Mouse (Mus musculus) right cerebral cortex, adult 2 months (tissue): ENCODE measurements around the gene Npc2.

Experiments used
- DNase-seq, 2 experiments: peaks; one replicate each; pipeline ENCODE4 v3.0.0; 2021 to 2022; ENCODE audit warnings: low spot score in 2 of 2

Npc2 gene

GRCm38 (mm10) chr12:84772726-84773441, at the start of gene Npc2, which contains the start of gene Isca2:
Npc2 (minus strand) TSS chr12:84773152.
Isca2 (plus strand) TSS chr12:84773251.
- DNase-seq = peak; percentile 94 to 96

GRCm38 (mm10) chr12:84819236-84820168, 46.5 kb upstream of the Npc2 start:
- DNase-seq = peak; percentile 6 to 23

- DNase-seq = no peak
Observed at GRCm38 (mm10) chr12:84818496-84818895, 45.5 kb upstream of the Npc2 start.

GRCm38 (mm10) chr12:84814663-84815325, 41.8 kb upstream of the Npc2 start:
- no peak for DNase-seq

GRCm38 (mm10) chr12:84813773-84814172, 40.8 kb upstream of the Npc2 start:
- DNase-seq = no peak

- no peak for DNase-seq
Observed at GRCm38 (mm10) chr12:84812004-84812403, 39.1 kb upstream of the Npc2 start.

- DNase-seq = no peak
Observed at GRCm38 (mm10) chr12:84811510-84811909, 38.6 kb upstream of the Npc2 start.

- no peak for DNase-seq
Observed at GRCm38 (mm10) chr12:84810810-84811209, 37.9 kb upstream of the Npc2 start.

- DNase-seq = no peak
Observed at GRCm38 (mm10) chr12:84809033-84809432, 36.1 kb upstream of the Npc2 start.

- DNase-seq = no peak
Observed at GRCm38 (mm10) chr12:84807351-84807750, 34.4 kb upstream of the Npc2 start.

- DNase-seq = no peak
Observed at GRCm38 (mm10) chr12:84806726-84807125, 33.8 kb upstream of the Npc2 start.

- no peak for DNase-seq
Observed at GRCm38 (mm10) chr12:84806010-84806409, 33.1 kb upstream of the Npc2 start.

GRCm38 (mm10) chr12:84805228-84805842, 32.4 kb upstream of the Npc2 start:
- no peak for DNase-seq

- no peak for DNase-seq
Observed at GRCm38 (mm10) chr12:84802625-84803024, 29.7 kb upstream of the Npc2 start.

- no peak for DNase-seq
Observed at GRCm38 (mm10) chr12:84801532-84802110, 28.7 kb upstream of the Npc2 start.

- DNase-seq = no peak
Observed at GRCm38 (mm10) chr12:84800419-84800818, 27.5 kb upstream of the Npc2 start.

- no peak for DNase-seq
Observed at GRCm38 (mm10) chr12:84799086-84799485, 26.1 kb upstream of the Npc2 start.

- no peak for DNase-seq
Observed at GRCm38 (mm10) chr12:84794647-84795046, 21.7 kb upstream of the Npc2 start.

GRCm38 (mm10) chr12:84792629-84793028, 19.7 kb upstream of the Npc2 start:
- DNase-seq = no peak

GRCm38 (mm10) chr12:84790853-84791252, 17.9 kb upstream of the Npc2 start:
- no peak for DNase-seq

- no peak for DNase-seq
Observed at GRCm38 (mm10) chr12:84786091-84786490, 13.1 kb upstream of the Npc2 start.
